Mouse (Mus musculus): ENCODE results near the gene Cdc26.

Gene Cdc26

GRCm38 (mm10) chr4:62408601-62409282 is at the start of gene Cdc26, which contains the start of gene Prpf4:
TSS of gene Cdc26 (minus strand) at chr4:62408642.
TSS of gene Prpf4 (plus strand) at chr4:62408797.
- DNase-seq, result peak; percentile 99

- peak; percentile 48 for DNase-seq
Measured at GRCm38 (mm10) chr4:62454995-62455394, 46.6 kb upstream of the Cdc26 start.

DNA sequence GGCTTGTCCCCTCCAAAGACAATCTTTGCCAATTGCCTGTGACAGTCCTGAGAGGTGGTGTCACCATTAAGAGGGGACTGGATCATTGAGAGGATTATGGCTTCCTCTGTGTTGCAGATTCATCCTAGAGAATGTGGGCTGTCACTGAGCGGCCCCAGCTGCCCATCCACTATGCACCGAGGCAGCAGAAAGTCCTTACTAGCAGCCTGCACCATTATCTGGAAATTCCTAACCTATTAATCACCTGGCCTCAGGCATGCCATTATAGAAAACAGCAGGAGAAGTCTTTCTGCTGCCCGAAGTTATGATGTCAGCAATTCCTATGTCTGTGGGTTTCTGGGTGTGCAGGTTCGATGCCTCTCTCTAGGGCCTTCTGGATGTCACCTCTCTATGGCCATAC is 32.5 kb upstream of the Cdc26 start:
- DNase-seq, result no peak

- DNase-seq, result no peak
Measured at GRCm38 (mm10) chr4:62440544-62440943, 32.1 kb upstream of the Cdc26 start.

DNA sequence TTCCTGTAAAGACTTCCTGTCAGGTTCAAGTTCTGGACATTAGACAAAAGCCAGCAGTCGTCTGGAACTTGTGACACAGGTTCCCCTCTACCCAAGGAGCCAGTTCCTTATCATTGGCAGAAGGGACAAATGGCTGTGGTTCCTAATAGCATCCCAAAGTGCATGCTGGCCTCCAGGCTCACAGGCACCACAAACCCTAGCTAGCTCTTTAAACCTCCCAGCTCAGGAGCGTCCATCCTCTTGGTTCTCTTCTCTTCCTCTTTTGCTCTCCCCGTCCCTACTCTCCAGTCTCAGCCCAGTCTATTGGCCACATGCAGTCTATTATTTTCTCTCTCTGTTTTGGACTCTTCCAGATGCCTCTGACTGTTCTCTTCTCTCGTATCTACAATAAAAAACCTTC is 31.4 kb upstream of the Cdc26 start:
- no peak for DNase-seq

GRCm38 (mm10) chr4:62437871-62438270 is 29.4 kb upstream of the Cdc26 start:
- no peak for DNase-seq

- no peak for DNase-seq
Measured at GRCm38 (mm10) chr4:62437256-62437778, 28.9 kb upstream of the Cdc26 start.

- DNase-seq, result no peak
Measured at GRCm38 (mm10) chr4:62435081-62435480, 26.6 kb upstream of the Cdc26 start, which contains the start of gene Rnf183. TSS of gene Rnf183 (minus strand) at chr4:62435252.

GRCm38 (mm10) chr4:62433939-62434870 is 25.8 kb upstream of the Cdc26 start:
- DNase-seq, result no peak

GRCm38 (mm10) chr4:62431522-62431921 is 23.1 kb upstream of the Cdc26 start:
- no peak for DNase-seq

DNA sequence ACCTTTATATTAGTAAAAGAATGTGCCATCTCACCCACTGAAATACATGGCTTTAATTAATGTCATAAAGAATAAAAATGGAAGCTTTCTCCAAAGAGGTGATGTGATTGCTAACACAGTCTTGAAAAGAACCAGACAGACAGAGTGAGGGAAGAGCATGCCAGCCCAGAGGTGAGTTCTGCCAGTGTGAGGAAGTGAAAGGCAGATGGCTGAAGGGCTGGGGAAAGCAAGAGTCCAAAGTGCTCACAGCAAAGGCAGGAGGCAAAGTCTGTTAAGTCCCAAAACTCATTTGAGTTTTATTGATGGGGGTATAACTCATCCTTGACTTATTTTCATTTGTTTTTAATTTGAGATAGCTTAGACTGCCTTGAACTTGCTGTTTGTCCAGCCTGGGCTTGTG is 22.2 kb upstream of the Cdc26 start:
- no peak for DNase-seq

DNA sequence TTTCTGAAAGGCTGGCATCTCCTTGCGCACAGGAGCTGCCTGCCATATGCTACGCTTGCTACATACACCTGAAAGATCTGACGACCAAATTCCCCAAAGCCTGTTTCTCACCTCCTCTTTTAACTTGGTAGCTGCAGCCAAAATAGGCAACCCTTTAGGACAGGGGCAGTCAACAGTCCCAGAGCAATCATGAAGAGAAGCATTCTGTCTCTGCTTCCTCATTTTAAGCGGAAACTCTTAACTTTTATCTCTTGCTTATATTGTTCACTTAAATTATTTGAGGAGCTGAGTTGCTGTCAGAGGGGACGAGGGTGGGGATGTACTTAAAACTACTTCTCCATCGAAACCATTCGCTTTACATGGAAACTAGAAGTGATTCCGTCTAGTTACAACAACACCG is 21.2 kb upstream of the Cdc26 start:
- no peak for DNase-seq

DNA sequence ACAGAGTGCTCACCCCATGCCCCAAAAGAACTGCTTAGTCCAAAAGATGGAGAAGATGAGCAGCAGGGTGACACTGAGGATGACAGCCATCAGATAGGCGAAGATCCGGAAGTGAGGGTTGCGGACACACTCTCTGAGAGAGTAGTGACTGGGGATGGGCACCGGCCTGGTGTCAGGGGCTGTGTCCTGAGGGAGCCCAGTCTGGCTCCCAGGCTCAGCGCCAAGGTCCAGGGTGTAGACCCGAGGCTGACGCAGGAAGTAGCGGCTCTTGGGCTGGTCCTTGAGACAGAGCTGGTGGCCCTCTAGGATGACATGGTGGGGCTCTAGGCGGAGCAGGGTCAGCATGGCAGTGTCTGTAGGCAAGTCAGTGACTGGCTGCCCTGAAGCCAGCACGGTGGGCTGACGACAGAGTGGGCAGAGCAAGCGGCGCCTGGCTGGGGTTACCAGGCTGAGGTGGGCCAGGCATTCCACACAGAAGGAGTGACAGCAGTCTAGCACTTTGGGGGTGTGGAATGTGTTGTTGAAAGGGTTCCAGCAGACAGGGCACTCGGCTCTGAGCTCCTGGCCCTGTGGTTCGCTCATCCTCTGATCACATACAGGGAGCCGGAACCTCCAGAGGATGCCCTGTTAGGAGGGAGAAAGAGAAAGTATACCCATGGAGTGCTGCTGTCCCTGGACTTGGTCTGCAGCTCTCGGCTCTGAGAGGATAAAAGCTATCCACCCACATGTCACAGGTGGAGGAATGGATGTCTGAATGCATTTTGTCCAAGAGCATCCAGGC is 19.7 kb upstream of the Cdc26 start:
- DNase-seq, result no peak

GRCm38 (mm10) chr4:62425891-62426290 is 17.4 kb upstream of the Cdc26 start:
- no peak for DNase-seq

DNA sequence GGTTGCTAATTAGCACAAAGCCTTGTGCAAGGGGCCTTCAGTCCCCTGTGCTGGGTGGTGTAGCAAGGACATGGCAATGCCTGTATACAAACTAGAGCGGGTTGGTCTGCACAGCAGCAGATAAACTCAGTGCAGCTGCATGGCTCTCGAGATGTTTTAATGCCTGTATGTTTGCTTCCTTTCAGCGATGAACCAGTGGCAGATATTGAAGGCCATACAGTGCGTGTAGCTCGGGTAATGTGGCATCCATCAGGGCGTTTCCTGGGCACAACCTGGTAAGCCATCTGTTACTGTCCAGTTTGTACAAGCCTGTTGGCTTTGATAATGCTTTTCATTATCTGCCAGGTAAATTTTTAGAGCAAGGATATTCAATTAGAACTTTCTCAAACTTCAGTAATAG is 10.6 kb upstream of the Cdc26 start:
- no peak for DNase-seq

DNA sequence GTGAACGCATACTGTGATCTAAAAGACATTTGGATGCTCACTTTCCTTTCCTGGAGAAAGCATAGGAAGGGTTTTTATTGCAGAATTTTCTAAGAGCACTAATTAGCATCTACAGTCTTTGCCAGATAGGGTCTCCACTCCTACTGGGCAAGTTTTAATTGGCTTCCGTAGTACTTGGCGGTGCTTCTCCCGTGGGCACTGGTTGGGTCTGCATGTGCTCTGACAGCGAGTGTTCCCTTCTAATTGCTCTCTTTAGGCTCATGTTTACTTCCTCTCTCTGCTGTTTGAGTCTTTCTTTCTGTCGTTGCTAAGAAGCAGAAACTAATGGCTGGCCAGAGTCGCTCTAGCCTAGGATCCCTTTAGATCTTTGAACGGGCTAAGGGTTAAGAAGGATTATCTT is 10.0 kb upstream of the Cdc26 start:
- DNase-seq, result no peak

- DNase-seq, result no peak
Measured at GRCm38 (mm10) chr4:62411606-62412005, 3.2 kb upstream of the Cdc26 start.

GRCm38 (mm10) chr4:62410325-62410724 is 1.9 kb upstream of the Cdc26 start:
- DNase-seq, result no peak

DNA sequence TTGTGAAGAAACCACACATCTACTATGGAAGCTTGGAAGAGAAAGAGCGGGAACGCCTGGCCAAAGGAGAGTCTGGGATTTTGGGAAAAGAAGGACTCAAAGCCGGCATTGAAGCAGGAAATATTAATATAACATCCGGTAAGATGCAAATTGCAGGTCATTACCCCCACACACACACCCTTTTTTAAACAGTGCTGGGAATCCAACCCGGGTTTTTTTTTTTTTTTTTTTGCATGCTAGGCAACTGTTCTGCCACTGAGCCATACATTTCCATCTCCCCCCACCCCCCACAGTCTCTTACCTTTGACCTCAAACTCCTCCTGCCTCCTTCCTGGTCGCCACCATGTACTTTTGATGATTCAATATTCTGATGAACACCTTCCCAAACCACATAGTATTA is 1.2 kb upstream of the Cdc26 start:
- DNase-seq, result no peak

- peak; percentile 67 for DNase-seq
Measured at GRCm38 (mm10) chr4:62407730-62408582, 486 bp downstream of the Cdc26 start.

DNA sequence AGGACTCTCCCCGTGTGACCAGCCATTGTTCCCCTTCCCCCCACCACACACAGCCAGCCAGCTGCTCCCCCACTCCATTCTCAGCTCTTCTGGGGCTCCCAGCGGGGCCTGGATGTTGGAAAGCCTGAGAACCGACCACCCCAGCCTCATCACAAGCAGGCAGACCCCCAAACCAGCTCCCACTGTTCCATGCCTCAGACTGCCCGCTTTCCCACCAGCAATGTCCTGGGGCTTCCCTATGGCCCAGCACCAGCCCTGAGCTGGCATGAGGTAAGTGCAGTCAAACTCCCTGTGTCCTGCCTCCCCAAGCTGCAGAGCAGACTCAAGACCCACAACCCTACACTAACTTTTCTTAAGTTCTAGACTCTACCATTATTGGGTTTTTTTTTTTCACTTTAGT is 2.3 kb downstream of the Cdc26 start:
- no peak for DNase-seq

DNA sequence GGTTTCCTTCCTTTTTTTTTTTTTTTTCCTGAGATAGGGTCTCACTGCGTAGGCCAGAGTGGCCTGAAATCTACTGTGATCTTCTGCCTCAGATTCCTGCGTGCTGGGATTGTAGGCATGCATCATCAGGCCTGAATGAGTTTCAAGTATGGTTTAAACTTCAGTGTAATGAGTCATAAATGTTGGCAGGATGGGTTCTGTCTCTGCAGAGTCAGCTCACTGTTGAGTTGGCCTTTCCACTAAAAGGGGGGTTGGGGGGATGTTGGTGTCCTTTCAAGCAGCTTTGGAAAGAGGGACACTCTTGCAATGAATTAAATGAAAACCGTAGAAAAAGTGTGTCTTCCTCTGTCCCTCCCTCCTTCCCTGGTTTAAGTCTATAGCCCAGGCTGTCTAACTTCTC is 9.5 kb downstream of the Cdc26 start:
- DNase-seq, result no peak

All from retina, postnatal 1 day (tissue).